Mouse (Mus musculus): Measurements from ENCODE around the gene Ccl11. TPM values are rescaled to one million over a fixed set of nuclear protein-coding genes. Genes with fewer than 3 reads are reported as not detected.

Gene Ccl11
- total RNA-seq (2021) = under 1 TPM; 0.34 to 0.35 TPM

DNA sequence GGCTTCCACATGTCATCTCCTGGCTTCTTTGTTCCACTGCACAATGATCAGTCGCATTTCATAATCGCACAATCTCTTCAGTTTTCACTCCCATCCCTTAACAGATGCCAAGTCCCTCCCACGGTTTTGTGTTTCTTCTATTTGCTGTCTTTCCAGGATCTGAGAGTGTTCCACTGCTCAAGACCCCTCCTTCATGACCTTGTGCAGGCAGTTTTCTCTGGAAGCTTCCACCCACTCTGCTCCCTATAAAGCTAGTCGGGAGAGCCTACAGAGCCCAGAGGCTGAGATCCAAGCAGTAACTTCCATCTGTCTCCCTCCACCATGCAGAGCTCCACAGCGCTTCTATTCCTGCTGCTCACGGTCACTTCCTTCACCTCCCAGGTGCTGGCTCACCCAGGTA lies at the start of gene Ccl11:
Ccl11 (plus strand) TSS at position 178 of the 400 bp plus-strand sequence.
- DNase-seq (ENCODE audit: extremely low spot score in 1 of 2, low spot score in 1 of 2) = no peak

DNA sequence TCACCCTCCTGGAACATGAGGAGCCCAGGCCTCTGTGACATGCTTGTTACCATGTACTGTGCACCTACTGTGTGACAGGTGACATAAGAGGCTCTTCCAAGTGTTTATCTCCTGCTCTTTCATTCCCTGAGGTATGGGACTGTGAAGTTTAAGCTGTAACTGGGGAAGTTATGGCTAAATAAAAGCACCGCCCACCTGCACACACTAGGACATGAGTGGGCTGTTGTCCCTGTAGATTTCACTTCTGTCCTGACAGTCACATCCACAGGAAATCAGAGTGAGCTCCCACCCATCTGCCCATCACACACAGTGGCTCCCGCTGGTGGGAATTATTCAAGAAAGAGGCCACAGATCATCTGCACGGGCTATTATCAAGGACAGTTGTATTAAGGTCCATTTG lies 47.5 kb upstream of the Ccl11 start:
- no peak for DNase-seq (ENCODE audit: extremely low spot score in 1 of 2, low spot score in 1 of 2)

DNA sequence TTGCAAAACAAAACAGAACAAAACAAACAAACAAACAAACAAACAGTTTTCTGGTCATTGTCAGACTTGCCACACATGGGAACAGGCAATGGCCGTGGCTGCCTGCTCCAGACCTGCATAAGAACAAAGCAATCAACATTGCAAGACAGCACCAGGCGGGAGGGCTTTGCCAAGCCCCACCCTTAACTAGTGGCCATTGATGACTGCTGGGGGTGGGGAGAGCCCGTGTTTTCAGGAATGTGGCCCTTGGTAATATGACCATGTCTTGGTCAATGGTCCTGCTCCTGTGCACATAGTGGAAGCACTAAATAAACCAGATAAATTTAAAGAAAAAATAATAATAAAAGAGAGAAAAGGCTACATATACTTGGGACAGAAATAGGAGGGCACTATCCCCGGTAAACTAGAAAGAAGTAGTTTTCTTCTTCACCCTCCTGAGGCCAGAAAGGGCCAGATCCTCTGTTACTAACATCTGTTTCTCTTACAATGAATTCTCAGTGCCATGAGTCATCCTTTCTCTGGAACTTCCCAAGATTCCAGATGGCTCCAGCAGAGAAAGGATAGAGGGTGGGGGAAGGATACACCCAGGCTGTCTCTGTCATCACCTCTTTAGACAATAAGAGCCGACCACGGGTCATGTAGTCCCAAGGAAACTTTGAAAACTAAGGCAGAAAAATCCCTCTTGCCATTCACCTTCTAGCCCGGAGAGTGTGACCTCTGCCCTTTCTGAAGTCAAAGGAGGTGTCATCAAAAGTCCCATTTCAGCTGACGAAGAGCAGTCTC lies 46.0 kb upstream of the Ccl11 start:
- DNase-seq (ENCODE audit: extremely low spot score in 1 of 2, low spot score in 1 of 2) = no peak

DNA sequence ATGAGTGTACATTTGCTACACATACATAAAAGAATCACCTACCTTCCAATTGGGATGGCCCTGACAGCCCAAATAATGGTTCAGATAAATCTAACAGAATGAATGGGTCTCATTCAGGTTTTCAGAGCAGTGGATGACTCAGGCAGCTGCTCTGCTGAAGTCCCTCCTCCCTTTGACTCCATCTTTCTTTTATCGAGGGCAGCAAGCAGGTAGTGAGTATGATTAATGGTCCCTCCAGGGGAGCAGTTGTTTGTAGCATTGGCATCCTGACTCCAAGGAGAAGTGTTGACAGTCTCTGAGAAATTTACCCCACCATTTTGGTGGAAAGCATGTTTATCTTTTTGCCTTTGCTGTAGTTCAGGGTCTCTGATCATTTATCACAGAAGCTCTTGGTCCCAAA lies 43.9 kb upstream of the Ccl11 start:
- DNase-seq (ENCODE audit: extremely low spot score in 1 of 2, low spot score in 1 of 2) = no peak

DNA sequence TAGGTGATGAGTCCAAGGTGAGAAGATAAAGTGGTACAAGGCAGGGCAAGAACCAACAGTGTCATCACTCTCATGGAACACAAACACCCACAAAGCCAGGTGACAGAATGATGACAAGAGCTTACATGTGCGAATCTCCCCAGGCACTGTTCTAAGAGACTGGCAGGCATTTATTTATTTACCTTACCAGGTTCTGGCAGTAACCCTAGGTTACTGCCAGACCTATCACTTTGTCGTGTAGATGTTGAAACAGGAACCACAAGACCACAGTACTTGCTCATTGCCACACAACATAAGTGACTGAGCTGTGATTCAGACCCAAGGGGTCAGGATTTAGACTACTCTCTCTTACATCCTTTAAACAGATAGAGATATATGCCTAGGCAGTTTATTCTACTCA lies 42.6 kb upstream of the Ccl11 start:
- no peak for DNase-seq (ENCODE audit: extremely low spot score in 1 of 2, low spot score in 1 of 2)

DNA sequence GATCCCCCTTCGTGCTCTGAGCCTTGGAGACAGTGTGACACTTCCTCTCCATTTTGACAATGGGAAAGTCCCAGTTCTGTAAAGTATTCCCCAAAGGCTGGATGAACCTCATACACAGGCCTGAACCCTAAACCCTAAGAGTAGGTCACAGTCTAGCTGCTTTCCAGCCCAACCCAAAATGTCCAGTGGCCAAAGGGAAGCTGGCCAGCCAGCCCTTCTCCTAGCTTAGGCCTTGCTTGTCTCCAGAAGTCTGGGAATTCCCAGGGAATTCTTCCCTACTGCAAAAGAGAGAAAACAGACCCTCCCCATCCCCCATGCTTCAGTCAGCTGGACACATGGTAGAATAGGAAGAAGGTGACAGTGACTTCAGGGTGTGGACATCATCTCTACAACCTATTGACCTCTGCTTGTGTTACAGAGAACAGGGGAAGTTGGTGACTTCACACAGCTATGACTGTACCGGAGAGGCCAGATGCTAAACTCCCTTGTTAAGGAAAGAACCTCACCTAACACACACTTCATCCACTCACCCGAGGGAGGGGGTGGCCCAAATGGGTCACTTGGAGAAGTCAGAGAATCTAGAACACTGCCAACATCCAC lies 41.3 kb upstream of the Ccl11 start:
- DNase-seq (ENCODE audit: extremely low spot score in 1 of 2, low spot score in 1 of 2) = no peak

DNA sequence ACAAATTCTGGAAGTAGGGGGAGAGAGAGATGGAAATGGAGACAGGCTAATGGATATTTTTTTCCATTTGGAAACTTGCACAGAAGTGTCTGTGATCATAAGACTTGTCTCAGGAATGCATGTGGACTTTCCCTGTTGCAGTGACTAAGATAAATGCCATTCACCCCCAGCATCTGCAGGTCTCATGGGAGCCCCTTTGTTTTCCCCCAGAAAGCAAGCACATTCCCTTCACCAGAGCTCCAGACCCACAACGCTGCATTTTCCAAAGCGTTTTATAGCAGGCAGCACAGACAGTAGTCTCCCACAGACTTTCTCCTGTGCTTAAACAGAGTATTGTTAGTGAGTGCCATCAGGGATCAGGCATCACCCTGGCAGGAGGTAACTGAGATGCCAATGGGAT lies 38.2 kb upstream of the Ccl11 start:
- DNase-seq (ENCODE audit: extremely low spot score in 1 of 2, low spot score in 1 of 2) = no peak

DNA sequence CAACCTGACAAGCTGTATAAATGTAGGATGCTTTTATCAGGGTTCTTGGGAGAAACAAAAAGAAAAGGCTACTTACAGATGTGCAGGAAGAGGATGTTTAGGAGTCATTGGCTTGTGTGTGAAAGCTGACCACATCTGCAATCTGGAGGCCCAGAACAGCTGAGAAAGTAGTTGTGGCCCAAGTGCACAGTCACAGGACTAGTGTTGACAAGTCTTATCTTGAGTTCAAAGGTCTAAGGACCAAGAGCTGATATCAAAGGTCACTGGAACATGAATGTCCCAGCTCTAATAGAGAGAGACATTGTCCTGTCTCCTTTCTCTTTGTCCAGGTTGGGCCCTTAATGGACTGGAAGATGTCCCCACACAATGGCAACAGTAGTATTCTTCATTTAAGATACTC lies 37.8 kb upstream of the Ccl11 start:
- no peak for DNase-seq (ENCODE audit: extremely low spot score in 1 of 2, low spot score in 1 of 2)

DNA sequence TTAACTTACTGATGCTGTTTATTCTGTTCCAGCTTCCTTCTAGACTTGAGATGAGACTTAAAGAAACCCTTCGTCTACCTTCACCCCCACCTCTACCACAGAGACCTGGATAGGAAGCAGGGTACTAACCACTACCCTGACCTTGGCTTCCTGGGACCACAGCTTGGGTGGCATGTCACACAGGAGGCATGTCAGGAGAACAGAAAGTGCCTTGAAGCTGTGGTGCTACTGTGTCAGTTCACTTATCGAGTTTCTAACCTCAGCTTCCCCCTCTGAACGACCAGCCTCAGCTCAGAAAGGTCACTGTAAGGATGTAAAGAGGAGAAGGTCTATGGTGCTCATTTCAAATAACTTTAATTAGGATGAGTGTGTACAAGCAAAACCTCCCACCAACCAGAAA lies 36.2 kb upstream of the Ccl11 start:
- no peak for DNase-seq (ENCODE audit: extremely low spot score in 1 of 2, low spot score in 1 of 2)

DNA sequence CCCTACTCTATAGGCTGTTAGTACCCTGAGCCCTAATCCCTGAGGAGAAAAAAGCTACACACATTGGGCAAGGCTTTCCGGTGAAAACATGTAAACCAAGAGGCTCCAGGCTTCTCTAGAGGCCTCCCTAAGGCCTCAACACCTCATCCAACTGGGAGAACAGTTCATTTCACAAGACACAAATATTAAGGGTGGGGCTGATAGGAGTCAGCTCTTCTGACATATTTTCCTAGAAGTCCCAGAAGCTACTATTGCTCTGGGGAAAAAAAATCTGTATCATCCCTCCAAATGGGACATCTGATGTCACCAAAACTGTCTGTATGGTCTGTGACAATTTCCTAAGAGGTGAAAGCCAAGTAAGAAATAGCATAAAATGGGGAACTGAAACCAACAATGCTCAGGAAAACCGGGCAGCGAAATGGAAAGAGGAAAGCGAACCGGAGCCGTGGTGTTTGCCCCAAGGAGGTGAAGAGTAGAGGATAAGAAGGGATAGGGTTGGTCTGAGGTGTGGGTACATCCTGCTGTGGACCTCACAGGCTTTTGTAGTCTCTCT lies 35.0 kb upstream of the Ccl11 start:
- DNase-seq (ENCODE audit: extremely low spot score in 1 of 2, low spot score in 1 of 2) = no peak

DNA sequence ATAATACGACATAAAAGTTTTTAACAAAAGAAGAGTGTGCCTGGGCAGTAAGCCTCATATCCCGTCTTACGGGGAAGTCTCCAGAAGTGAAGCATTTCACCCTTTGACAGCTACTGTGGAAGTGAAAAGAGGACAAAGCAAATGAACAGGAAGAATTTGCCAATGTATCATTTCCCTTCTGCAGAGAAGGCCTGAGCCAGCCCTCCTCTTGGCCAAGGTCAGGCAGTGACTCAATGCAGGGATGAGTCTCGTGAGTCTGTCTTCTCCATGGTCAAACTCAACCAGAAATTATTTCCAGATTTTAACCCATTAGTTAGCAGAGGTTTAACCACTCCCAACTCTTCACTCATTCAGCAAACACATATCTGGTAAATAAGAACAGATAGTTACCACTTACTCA lies 33.9 kb upstream of the Ccl11 start:
- no peak for DNase-seq (ENCODE audit: extremely low spot score in 1 of 2, low spot score in 1 of 2)

DNA sequence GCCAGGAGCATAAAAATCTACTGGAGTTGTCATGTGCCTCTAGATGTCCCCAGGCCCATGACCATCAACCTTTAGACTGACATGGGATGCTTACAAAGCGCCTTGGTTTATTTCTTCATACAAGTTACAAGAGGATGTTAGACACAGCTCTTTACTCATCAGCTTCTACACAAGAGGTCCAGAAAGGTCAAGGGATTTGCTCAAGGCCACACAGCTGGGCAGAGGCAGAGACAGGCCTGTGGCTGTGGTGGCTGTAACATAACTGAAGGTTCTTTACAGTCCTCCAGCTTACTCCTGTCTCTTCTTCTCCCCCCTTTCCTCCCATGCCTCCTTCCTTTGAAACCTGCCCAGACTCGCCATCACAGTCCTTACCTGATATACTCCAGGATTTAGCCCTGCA lies 27.5 kb upstream of the Ccl11 start:
- no peak for DNase-seq (ENCODE audit: extremely low spot score in 1 of 2, low spot score in 1 of 2)

DNA sequence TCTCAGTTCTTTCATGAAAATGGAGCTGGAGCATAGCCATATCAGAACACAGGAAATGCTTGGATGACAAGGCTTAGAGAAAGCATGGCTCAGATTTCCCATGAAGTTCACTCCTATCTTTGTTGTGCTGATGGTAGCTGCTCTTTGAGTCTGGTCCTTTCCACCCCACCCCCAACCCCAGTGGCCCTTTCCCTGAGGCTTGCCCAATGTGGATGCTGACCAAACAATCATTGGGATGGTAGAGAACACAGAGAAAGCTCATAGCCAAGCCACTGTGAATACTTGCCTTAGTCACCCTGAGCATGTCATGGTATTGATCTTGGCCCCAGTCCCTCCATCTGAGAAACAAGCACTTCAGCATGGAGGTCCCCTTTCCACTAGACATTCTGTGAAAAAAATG lies 25.5 kb upstream of the Ccl11 start:
- DNase-seq (ENCODE audit: extremely low spot score in 1 of 2, low spot score in 1 of 2) = no peak

DNA sequence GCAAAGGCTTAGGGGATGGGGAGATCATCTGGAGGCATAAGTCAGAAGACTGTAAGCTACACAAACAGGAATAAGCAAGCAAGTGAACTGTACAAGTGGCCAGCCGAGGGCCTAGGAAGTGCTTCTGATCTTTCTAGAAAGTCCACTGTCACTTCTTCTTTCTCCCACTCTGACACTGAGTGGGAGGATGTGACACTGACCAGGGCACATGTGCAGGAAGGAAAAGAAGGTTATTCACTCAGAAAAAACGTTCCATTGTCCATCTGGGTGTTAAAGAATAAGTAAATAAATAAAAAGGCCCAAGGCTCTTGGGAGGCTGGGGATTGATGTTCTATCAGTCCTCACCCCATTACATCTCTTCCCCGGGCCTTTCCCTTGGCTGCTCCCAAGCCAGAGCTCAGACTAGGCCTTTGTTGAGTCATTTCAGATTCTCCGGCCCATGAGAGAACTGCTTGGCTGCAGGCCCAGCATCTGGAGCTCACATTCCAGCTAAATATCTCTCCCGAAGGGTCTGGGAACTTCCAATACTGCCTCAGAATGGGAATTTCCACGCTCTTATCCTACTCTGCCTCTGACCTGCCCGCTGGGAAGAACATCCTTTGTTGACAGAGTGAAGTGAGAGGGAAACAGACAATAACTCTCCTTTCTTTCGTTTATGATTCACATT lies 24.8 kb upstream of the Ccl11 start:
- peak in 1 of 2 experiments; percentile 8 for DNase-seq (ENCODE audit: extremely low spot score in 1 of 2, low spot score in 1 of 2)

DNA sequence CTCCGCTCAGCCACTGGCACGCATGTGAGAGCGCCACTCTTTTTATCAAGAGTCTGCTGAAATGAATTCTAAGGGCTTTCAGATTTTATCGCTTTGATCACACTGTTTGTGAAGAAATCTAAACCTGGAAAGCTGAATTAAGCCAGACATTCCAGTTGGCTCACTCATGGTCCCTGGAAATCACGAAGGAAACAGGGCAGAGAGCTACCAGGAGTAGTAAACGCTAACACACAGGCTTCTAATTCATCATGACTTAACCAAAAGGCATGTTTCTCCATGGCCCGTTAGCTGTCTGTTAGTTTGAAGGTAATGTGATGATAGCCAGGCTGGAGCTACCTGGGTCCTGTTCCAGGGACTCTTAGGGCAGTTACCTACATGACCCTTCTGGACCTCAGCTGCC lies 23.2 kb upstream of the Ccl11 start:
- DNase-seq (ENCODE audit: extremely low spot score in 1 of 2, low spot score in 1 of 2) = no peak

DNA sequence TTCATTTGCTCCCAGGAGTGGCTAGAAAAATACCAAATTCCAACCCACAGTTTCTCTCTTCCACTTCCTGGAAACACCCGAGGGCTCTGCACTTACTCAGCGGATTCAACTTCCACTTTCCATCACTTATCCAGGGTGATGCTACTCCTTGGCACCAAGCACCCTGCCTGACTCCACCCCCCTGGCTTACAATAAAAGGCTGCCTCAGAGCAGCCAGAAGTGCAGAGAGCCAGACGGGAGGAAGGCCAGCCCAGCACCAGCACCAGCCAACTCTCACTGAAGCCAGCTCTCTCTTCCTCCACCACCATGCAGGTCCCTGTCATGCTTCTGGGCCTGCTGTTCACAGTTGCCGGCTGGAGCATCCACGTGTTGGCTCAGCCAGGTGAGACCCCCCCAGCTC lies 22.3 kb upstream of the Ccl11 start, which contains the start of gene Ccl2:
Ccl2 (plus strand) TSS at position 216 of the 400 bp plus-strand sequence.
- peak in 1 of 2 experiments; percentile 20 for DNase-seq (ENCODE audit: extremely low spot score in 1 of 2, low spot score in 1 of 2)

DNA sequence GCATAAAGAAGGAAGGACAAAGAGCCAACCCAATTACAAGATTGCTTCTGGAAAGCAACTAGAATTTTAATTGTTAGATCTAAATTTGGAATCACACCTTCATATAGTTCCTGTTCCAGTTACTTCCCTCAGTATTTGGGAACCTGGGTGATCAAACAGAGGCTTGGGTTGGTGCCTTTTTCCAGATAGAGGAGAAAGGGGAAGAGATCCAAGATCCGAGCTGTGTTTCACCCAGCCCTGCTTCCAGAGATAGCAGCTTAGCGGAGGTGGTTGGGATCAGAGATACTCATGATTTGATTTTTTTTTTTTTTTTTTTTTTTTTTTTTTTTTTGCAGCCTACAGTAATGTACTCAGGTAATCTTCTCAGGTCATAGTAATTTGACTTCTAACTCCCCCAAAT lies 21.8 kb upstream of the Ccl11 start:
- DNase-seq (ENCODE audit: extremely low spot score in 1 of 2, low spot score in 1 of 2) = no peak

DNA sequence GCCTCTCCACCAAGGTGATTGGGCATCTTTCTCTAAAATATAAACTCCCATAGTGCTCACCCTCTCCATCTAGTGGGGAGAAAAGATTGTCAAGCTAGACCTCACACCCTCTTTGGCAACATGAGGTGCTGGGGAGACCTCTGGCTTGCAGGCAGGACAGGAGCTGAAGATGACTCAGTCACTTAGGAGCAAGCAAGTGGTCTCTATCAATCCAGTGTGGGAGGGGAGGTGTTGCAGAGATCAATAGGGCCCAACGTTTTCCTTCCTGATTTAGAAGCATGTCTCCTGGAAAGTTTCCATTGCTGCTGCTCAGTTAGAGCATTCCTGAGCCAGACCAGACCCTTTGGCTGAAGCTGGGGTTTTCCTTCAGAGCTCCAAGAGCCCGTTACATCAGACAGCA lies 19.1 kb upstream of the Ccl11 start, which contains the start of gene Gm17268:
Gm17268 (minus strand) TSS at position 28 of the 400 bp plus-strand sequence.
- no peak for DNase-seq (ENCODE audit: extremely low spot score in 1 of 2, low spot score in 1 of 2)

DNA sequence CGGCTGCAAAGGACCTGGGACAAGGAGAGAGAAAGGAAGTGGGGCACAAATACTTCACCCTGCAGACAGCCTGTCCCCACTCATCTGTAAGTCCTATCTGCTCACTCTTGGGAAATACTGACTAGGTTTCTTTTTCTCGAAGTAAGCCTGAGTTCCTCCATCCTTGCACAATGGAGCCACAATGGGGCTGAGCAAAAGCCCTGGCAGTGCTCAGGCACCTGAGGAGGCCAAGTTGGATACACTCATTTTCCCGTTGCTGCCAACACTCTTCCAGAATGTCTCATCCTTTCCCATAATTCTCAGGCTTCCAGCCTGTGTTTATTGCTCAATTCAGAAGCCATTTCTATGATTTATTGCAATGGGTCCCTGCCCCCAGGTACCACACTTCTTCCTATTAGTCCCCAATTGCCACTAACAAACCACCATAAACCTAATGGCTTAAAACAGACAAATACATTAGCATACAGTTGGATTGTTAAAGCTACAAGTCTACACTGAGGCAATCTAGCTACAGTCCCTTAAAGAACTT lies 18.4 kb upstream of the Ccl11 start:
- no peak for DNase-seq (ENCODE audit: extremely low spot score in 1 of 2, low spot score in 1 of 2)

DNA sequence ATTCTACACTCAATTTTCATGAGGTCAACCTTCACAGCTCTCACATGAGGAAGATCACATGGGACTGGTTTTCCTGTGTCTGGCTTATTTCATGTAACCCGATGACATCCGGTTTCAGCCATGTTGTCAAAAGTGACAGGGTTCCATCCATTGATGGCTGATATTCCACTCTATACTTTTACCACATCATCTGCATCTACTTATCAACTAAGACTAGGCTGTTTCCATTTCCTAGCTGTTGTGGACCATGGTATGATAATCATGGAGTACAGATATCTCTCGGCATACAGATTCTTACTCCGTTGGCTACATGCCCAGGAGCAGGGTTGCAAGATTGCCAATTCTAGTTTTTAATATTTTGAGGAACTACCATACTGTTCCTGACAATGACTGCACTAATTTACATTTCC lies 15.9 kb upstream of the Ccl11 start:
- DNase-seq (ENCODE audit: extremely low spot score in 1 of 2, low spot score in 1 of 2) = no peak

DNA sequence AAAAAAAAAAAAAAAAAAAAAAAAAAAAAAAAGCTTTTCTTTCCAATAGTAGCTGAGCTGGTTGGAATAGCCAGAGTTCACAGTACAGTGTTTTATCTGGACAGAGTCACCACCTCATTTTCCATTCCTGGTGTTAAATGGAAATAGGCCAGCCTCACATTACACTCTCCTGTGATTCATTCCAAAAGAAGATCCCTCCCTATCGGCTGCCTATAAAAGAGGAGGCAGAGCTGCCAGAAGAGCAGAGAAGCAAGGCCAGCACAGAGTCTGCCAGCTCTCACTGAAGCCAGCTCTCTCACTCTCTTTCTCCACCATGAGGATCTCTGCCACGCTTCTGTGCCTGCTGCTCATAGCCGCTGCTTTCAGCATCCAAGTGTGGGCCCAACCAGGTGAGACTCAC lies 12.2 kb upstream of the Ccl11 start, which contains the start of gene Ccl7:
Ccl7 (plus strand) TSS at position 242 of the 400 bp plus-strand sequence.
- DNase-seq (ENCODE audit: extremely low spot score in 1 of 2, low spot score in 1 of 2) = no peak
